Comparison of ENCODE assay signal across 10 mouse cellular contexts in genomic region chr13:34192414-34193191, GRCm38 (mm10). TPM values are rescaled to one million over a fixed set of nuclear protein-coding genes. Genes with fewer than 3 reads are reported as not detected.
DNase-seq lines count a peak whose midpoint lies in the region; ATAC-seq lines count a peak whose summit lies in the region.
"Had no signal": no experiment of that assay in that cellular context is flagged by ENCODE, and none has a peak within 500 bp of the region (broad histone marks: within the 10 kb centered on the region; RNA-seq: fewer than 3 reads in every experiment).

No protein-coding gene starts in this region.

- no peak overlapping the region for H3K4me3 ChIP-seq in stomach, embryonic 15.5 days (replicated peaks)
- H3K4me3 ChIP-seq: embryonic facial prominence, embryonic 12.5 days; limb, embryonic 15.5 days had no signal

- peak; percentile 63 for ATAC-seq in stomach, embryonic 15.5 days (ENCODE audit: insufficient read depth, low FRiP score, low read depth)
- no peak for ATAC-seq in megakaryocyte-erythroid progenitor cell, adult 5-6 weeks (replicated peaks; ENCODE audit: low FRiP score, low TSS enrichment, poor library complexity, severe bottlenecking)

- no peaks in the 10 kb centered on the region for H3K27me3 ChIP-seq in stomach, embryonic 15.5 days (replicated peaks)
- H3K27me3 ChIP-seq: embryonic facial prominence, embryonic 12.5 days; limb, embryonic 15.5 days had no signal

- peaks cover 4% of the 10 kb centered on the region; the same call in 1 of the 2 replicates for H3K4me1 ChIP-seq in stomach, embryonic 15.5 days
- H3K4me1 ChIP-seq: embryonic facial prominence, embryonic 12.5 days had no signal

- H3K27ac ChIP-seq in stomach, embryonic 15.5 days = no peak overlapping the region
- H3K27ac ChIP-seq: embryonic facial prominence, embryonic 12.5 days; limb, embryonic 15.5 days had no signal

- no peaks in the 10 kb centered on the region for H3K9me3 ChIP-seq in stomach, embryonic 15.5 days
- H3K9me3 ChIP-seq: embryonic facial prominence, embryonic 12.5 days; limb, embryonic 15.5 days had no signal

- H3K36me3 ChIP-seq in stomach, embryonic 15.5 days = no peaks in the 10 kb centered on the region; the same call in 1 of the 2 replicates

- DNase-seq in embryo, embryonic 10.5 days (ENCODE audit: low spot score) = peak; percentile 7
- no peak for DNase-seq in embryo, embryonic 9.5 days (ENCODE audit: extremely low spot score)
- DNase-seq in urinary bladder, postnatal 14 days (ENCODE audit: low spot score) = peak; percentile 23
- DNase-seq in urinary bladder, postnatal 25 days (ENCODE audit: low spot score) = no peak
- DNase-seq in heart, postnatal 4 days = peak; percentile 29
- peak; percentile 26 to 29 for DNase-seq in layer of hippocampus, postnatal 14 days (ENCODE audit: low spot score in 2 of 2)

- no peak overlapping the region for H3K9ac ChIP-seq in stomach, embryonic 15.5 days
- H3K9ac ChIP-seq: embryonic facial prominence, embryonic 12.5 days; limb, embryonic 15.5 days had no signal

- no peak overlapping the region for H3K4me2 ChIP-seq in stomach, embryonic 15.5 days
- H3K4me2 ChIP-seq: embryonic facial prominence, embryonic 12.5 days; limb, embryonic 15.5 days had no signal

- 70% methylated on average over 8 of the region's 8 CpGs for WGBS in stomach, embryonic 15.5 days

RNA-seq across cellular contexts. Expression of gene Psmg4, which starts 29.8 kb away (rescaled TPM):
- 10 to 100 TPM; 41.1 to 41.3 TPM for total RNA-seq in heart, postnatal 4 days (2021)
- 10 to 100 TPM; 26.1 to 33.6 TPM for total RNA-seq in layer of hippocampus, postnatal 14 days (2021)
- 72.6 and 82.4 TPM in 2 replicates for polyA plus RNA-seq in stomach, embryonic 15.5 days (2015; fragmentation: Nextera tagmentation; extraction: Ambion mirVana)
- total RNA-seq in megakaryocyte-erythroid progenitor cell, adult 5-6 weeks (2014; fragmentation: Nextera tagmentation) = 53.4 and 73.9 TPM in 2 replicates
- 145 and 217 TPM in 2 replicates for total RNA-seq in megakaryocyte-erythroid progenitor cell, adult 5-6 weeks (2017)

Comparison
In these comparisons a context has a peak if more than half of its experiments do, and no peak if none do; other contexts are left out.
1. DNase-seq: peak in embryo, embryonic 10.5 days (single experiment), urinary bladder, postnatal 14 days (single experiment), heart, postnatal 4 days (single experiment) and layer of hippocampus, postnatal 14 days (2 of 2); none in embryo, embryonic 9.5 days (single experiment) and urinary bladder, postnatal 25 days (single experiment).